Mouse (Mus musculus) ovary, postnatal 14 days (tissue): ENCODE data around the gene Cbr4.

Source experiments
- DNase-seq: peaks from one replicate; pipeline ENCODE4 v3.0.0; 2022; ENCODE audit warnings: low spot score

Cbr4 gene

DNA sequence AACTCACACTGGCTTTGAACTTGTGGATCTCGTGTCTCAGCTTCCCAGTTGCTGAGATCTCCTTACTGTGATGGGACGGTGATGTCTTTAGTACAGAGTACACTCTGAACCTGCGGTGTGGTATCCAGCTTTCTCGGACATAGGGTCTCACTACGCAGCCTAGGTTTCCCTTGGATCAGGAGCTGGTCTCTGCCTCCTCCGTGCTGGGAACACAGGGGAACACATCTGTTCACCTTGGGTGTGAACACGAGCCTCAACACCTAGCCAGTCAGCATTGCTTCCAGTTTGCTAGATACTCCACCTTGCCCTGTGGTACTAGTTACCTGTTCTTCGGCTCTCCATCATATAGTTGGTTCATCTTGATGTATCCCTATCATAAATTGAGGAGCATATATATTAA, 1.1 kb downstream of the Cbr4 start:
- no peak for DNase-seq

- no peak for DNase-seq
Observed at GRCm38 (mm10) chr8:61497110-61497509, 9.6 kb downstream of the Cbr4 start.

DNA sequence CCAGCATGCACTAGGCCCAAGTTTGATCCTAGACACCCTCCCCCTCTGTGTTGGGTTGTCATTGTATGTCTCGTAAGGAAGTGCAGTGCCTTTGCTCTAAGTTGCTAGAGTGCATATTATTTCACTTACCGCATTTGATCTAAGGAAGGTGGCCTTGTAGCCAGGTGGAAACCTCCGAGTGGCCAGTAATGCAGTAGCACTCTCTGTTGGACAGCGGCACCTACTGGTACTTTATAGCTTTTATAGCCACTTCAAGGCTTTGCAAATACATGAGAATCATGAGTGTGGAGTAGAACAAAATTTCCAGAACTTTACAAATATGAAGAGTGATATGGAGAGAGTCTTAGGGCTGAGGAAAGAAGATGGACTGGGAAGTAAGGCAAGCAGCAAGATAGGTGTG, 11.5 kb downstream of the Cbr4 start:
- no peak for DNase-seq

DNA sequence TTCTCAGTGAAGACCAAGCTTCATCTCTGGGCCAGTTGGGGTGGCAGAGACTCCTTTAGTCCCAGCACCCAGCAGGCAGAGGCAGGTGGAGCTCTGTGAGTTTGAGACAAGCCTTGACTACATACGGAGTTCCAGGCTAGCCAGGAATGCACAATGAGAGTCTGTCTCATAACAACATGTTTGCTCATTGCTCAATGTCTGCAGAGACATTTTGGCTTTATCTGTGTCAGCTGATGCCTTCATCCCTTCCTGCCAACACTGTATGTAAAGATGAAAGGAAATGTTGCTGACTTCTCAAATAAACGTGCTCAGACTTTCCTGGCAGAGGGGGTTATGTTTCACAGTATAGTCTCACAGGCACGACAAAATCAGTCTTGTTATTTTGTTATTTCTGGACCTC, 13.4 kb downstream of the Cbr4 start:
- no peak for DNase-seq

DNA sequence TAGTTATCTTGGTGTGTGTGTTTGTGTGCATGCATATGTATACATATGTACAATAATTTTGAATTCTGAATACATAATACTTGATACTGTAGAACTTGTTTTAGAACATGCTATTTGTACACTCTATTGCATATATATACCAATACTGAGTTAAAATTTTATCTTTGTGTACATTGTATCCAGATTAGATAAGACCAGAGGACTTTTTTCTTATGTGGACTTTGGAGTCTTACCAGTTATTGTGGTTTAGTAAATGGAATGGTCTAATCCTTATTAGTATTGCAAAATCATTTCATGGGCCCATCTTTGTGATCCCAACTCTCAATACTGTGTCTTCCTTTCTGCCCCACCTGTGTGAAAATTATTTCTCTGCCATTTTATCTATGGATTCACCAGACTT, 14.7 kb downstream of the Cbr4 start:
- DNase-seq, result no peak

DNA sequence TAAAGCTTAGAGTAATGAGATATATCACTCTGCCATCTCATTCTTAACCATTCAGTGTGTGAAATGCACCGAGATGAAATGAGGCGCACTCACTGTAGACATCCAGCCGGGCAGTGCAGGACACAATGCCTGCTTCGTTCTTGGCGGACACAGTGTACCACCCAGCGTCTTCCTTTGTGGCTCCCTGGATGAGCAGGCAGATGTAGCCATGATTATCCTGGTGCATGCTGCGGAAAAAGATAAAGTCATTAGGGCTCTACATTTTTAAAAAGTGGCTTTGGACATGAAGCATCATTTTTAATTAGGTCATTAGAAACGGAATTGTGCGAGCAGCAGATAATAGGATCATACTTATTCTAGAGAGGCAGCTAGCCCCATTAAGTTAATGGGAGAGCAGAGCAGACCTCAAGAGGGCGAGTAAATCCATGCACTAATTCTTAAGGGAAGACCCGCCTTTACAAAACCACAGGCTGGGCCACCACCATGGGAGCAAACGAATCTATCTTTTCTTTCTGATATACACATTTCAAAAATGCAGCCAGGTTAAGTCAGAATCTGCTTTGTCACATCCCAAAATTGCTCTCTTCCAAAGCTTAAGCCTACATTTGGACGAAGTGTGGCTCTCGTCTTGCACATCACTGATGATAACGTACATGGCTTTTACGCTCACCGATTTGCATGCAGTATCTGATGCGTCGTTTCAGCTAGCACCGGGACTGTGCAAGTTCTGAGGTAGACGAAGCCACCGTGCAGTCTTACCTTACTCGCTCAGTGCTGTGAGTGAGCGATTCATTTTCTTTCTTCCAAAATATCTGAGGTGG, 27.8 kb downstream of the Cbr4 start:
- no peak for DNase-seq

DNA sequence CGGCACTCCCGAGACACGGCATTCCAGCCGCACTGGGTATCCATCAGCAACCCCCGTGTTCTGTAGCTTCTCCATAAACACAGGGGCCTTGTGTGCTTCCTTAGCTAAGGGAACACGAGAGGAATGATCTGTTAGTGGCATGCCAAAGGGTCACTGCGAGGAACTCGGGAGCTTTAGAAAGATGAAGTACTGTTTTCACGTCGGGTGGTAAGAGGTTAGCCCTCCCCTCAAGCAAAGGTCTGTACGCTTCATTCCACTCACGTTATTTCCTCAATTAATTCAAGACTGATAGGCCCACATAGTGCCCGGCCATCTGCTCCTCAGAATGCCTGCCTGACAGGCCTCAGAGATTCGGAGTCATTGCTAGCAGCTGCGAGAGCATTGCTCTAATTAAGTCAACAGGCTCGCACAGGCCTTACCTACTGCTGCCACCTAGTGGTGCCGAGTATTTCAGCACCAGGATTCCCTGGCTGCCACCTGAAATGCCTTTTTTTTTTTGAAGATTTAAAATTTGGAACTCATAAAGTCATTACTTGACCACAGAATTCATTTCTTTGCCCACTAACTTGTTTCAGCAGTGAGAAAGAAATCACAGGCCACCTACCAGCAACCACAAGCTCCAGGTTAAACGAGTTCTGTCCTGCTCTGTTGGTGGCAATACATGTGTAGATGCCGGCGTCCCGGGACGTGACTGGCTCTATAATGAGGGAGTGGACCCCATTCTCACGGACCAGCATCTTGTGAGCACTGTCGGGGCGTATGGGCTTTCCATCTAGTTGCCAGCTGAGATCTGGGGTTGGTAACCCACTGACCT, 28.6 kb downstream of the Cbr4 start:
- DNase-seq, result peak; percentile 73

GRCm38 (mm10) chr8:61516745-61517501, 29.4 kb downstream of the Cbr4 start:
- no peak for DNase-seq

- DNase-seq, result no peak
Observed at GRCm38 (mm10) chr8:61517502-61518185, 30.1 kb downstream of the Cbr4 start.

DNA sequence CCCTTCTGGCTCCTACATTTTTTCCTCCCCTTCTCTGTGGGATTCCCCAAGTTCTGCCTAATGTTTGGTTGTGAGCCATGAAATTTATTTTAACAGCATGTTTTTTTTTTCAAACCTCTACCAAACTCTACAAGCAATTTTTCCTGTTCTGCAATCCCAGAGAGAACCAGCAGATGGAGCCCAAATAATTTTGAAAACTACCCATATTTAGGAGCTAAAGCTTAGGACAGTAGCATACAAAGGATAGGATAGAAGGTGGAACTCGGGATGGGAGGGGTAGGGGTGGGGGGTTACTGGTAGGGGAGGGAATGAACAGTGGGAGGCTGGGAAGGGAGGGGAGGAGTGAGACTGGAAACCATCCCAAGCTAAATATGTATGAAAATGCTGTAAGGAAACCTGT, 34.6 kb downstream of the Cbr4 start:
- peak; percentile 35 for DNase-seq

- DNase-seq, result no peak
Observed at GRCm38 (mm10) chr8:61527037-61527436, 39.5 kb downstream of the Cbr4 start.

DNA sequence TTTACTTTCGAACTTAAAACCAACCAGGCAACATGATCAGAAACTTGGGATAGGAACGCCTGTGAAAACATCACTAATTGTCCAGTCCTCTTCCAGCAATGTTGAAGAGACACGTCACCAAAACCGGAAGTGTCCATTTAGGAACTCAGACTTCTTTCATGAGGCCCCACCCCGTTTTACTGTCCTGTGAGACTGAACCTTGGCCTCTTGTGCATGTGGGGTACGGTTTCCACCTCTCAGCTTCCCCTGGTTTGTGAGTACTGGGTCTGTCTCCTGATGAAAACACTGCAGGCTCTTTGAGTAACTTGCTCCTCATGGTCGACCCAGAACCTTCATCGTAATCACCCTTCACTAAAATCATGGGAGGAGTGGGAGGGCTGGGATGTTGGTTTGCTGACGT, 40.7 kb downstream of the Cbr4 start:
- DNase-seq, result no peak

- no peak for DNase-seq
Observed at GRCm38 (mm10) chr8:61528642-61529041, 41.1 kb downstream of the Cbr4 start.

- no peak for DNase-seq
Observed at GRCm38 (mm10) chr8:61531944-61532795, 44.6 kb downstream of the Cbr4 start.

DNA sequence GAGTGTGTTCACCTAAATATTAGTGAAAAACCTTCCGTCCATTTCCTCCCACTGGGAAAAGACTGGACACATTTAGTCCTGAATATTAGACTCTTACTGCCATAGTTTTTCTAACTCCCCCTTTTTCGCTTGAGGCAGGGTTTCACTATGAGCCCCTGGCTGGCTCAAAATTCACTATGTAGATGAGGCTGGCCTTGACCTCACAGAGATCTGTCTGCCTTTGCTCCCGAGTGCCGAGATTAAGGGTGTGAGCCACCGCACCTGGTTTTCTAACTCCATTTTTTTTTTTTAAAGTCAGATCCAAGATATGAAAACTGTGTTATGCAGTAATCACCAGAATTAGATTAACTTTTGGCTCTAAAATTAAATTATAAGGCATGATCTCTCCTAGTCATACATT, 45.3 kb downstream of the Cbr4 start:
- DNase-seq, result no peak

DNA sequence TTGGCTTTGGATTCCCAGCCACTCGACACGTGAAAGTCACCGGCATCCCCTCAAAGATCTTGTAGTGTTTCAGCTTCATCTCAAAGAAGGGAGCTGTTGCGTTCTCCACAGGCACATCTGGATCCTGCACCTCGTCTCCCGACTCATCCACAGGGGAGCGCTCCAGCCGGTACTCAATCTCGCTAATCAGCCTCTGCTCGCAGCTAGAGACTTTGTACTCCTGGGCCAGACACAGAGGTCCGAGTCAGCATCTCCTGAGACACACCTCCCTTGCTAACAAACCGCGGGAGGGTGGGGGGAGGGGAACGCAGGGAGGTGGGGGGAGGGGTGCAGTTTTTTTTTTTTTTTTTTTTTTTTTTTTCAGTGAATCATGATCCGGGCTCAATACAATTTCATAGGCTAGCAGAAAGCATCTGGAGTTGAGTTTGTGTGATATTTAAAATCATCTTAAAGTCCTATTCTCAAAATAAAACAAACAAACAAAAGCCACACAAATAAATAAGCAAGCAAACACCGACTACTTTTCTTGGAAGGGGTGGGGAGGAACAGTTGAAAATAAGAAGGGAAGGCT, 45.9 kb downstream of the Cbr4 start:
- DNase-seq, result no peak

- DNase-seq, result no peak
Observed at GRCm38 (mm10) chr8:61535472-61535871, 47.9 kb downstream of the Cbr4 start.

- DNase-seq, result no peak
Observed at GRCm38 (mm10) chr8:61537471-61537870, 49.9 kb downstream of the Cbr4 start.

DNA sequence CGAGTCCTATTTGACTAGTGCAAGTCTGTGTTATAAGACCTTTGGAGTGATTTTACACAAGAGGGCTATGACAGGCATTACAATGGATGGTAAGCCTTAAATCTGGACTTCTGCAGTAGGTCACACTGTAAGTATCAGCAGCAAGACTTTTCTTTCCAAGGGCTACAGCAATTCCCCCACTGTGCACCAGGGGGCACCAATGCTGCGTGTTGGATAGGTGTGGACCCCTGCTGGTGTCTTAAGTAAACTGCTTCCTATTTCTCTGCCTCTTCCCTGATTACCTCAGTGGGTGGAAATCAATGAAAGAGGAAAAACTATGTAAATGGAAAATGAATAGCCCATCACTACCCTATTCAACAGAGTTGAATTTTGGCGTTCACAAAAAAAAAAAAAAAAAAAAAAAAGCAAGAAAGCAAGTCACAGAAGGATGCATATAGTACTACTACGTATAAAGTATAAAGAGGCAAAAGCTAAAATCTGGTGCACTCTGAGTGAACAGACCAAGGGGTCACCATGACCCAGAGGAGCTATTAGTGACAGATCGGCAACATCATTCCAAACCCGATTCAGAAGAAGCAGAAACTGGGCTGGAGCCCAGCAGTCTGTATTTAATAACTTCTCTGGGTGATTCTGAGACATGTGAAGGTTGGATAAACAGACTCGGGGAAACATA, 52.4 kb downstream of the Cbr4 start:
- peak; percentile 87 for DNase-seq

- DNase-seq, result no peak
Observed at GRCm38 (mm10) chr8:61549585-61549984, 62.1 kb downstream of the Cbr4 start.
